Mouse (Mus musculus) testis, adult 2 months (tissue): ENCODE data around the gene Gfap. TPM values are rescaled to one million over a fixed set of nuclear protein-coding genes. Genes with fewer than 3 reads are reported as not detected.

Experiments used
- H3K27ac ChIP-seq: fragments of 200-500 bp; 2 replicates; pipeline ENCODE4 v1.5.1; 2012; ENCODE audit warnings: low read depth, low read length; ENCODE audit not compliant: control insufficient read depth, insufficient read depth
- H3K27me3 ChIP-seq: fragments of 200-500 bp; 2 replicates; pipeline ENCODE4 v1.6.1; 2012; ENCODE audit warnings: mild to moderate bottlenecking, low read length, moderate library complexity; ENCODE audit not compliant: control insufficient read depth, insufficient read depth
- H3K36me3 ChIP-seq: fragments of 200-500 bp; 2 replicates; pipeline ENCODE4 v1.6.1; 2012; ENCODE audit warnings: mild to moderate bottlenecking, low read length; ENCODE audit not compliant: control insufficient read depth, insufficient read depth
- H3K4me1 ChIP-seq: fragments of 200-500 bp; 2 replicates; pipeline ENCODE4 v1.6.1; 2012; ENCODE audit warnings: low read length; ENCODE audit not compliant: control insufficient read depth, insufficient read depth
- H3K4me3 ChIP-seq: fragments of 200-500 bp; 2 replicates; pipeline ENCODE4 v1.5.1; 2012; ENCODE audit warnings: low read depth, mild to moderate bottlenecking, low read length, moderate library complexity, mixed read lengths; ENCODE audit not compliant: control insufficient read depth
- CTCF ChIP-seq: fragments of 200-500 bp; IDR thresholded peaks from 2 replicates; pipeline ENCODE4 v1.5.1; 2012; ENCODE audit warnings: low read depth, mild to moderate bottlenecking, inconsistent platforms, low read length, moderate library complexity; ENCODE audit not compliant: control insufficient read depth, insufficient read depth, insufficient replicate concordance
- POLR2A ChIP-seq: fragments of 200-500 bp; IDR thresholded peaks from 2 replicates; pipeline ENCODE4 v1.6.1; 2012; ENCODE audit warnings: low read depth, mild to moderate bottlenecking, inconsistent platforms, low read length, moderate library complexity; ENCODE audit not compliant: control insufficient read depth
- polyA plus RNA-seq: library from polyadenylated mRNA; depleted of rRNA; stranded (reverse); fragments of >200 nt; gene quantifications from 2 replicates; pipeline ENCODE4 v1.2.3, GENCODE M21; 2012; rRNA removed

The Gfap gene
- 0.32 and 0.62 TPM in 2 replicates for polyA plus RNA-seq

DNA sequence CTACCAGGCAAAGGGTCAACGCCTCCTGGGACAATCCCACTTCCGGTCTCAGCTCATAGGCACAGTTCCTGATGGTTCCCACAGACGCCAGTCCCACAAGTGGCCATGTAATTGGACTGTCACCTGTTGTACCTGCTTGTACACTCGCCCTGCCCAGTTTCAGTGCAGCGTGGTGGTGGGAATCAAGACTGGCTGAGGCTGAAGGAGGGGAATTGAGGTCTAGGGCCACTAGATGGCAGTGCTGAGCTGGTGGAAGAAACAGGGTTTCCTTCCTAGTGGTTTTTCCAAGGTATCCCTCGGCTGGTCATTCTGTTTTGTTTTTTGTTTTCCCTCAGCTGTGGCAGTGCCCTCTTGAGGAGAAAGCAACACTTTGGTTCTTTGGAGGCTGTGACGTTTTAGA lies at the start of gene Gfap:
Gfap (minus strand) TSS at position 150 of the 400 bp plus-strand sequence.
- Histone ChIP-seq H3K4me1 (0 out of 2 replicates have a peak, but pooled peaks cover 2% of the 10 kb centered on the region), H3K4me3 (no peak within 1 kb of the TSS), H3K27me3 (no peaks in the 10 kb centered on the region), H3K27ac (no peak within 1 kb of the TSS), H3K36me3 (no peaks in the 10 kb centered on the region)
- TF ChIP-seq POLR2A, result no peak
- peak; percentile 84; the same call in 1 of the 2 replicates for TF ChIP-seq CTCF

DNA sequence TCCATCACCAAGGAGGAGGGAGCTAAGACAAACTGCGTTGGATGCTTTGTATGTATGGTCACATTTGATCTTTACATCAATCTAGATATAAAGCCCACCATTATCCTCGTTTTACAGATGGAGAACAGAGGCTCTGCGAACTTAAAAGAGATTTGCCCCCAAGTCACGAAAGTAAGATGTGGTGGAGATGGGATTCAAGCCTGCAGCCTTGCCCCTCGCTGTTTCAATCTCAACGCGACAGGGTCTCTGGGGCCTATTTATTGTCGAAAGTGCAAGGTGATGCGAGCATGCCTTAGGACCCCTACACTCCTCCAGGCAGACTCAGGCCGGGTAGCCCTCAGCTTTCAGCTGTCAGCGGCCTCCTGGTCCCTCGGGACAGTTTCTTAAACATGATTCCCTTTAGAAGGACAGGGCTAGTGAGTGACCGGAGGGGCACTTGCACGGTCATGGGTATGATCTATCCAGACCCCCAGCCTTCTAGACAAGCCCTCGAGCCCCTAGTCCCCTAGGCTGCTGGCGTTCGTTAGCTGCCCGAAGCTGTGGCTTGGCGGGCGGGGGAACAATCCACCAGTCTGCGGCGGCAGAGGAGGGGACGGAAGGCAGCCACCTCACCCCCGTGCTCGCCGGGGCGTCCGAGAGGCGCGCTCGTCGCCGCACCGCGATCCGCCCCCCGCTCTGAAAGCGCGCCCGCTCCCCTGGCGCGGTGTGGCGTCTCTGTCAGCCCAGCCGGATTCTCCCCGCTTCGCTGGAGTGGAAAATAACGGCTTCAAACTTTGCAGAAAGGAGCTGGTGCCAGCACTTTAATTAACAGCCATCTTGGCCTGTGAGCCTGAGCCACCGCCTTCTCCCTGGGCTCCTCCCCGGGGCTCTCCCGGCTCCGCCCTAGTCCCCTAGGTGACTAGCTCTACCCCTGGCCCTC lies 47.6 kb upstream of the Gfap start:
- Histone ChIP-seq H3K27me3 (no peaks in the 10 kb centered on the region; the same call in none of the 2 replicates), H3K4me3 (peak overlapping the region; percentile 43), H3K4me1 (peaks cover 16% of the 10 kb centered on the region), H3K36me3 (no peaks in the 10 kb centered on the region), H3K27ac (no peak overlapping the region)
- no peak for TF ChIP-seq CTCF
- no peak for TF ChIP-seq POLR2A

GRCm38 (mm10) chr11:102946992-102947343 lies 46.3 kb upstream of the Gfap start:
- Histone ChIP-seq H3K4me1 (peaks cover 16% of the 10 kb centered on the region), H3K27ac (no peak overlapping the region), H3K27me3 (no peaks in the 10 kb centered on the region; the same call in none of the 2 replicates), H3K36me3 (no peaks in the 10 kb centered on the region), H3K4me3 (peak overlapping the region; percentile 30; the same call in 1 of the 2 replicates)
- TF ChIP-seq POLR2A, result no peak
- no peak for TF ChIP-seq CTCF

- no peaks in the 10 kb centered on the region; the same call in none of the 2 replicates for H3K27me3 ChIP-seq
- H3K4me1 ChIP-seq, result peaks cover 16% of the 10 kb centered on the region
- H3K4me3 ChIP-seq, result peak within 1 kb of the TSS; percentile 30
- no peak within 1 kb of the TSS for H3K27ac ChIP-seq
- no peak for TF ChIP-seq POLR2A
- H3K36me3 ChIP-seq, result no peaks in the 10 kb centered on the region
These were observed 45.7 kb upstream of the Gfap start, which contains the start of gene C1ql1 for GRCm38 (mm10) chr11:102946265-102946991. C1ql1 (minus strand) TSS chr11:102946688.

GRCm38 (mm10) chr11:102945306-102946264 lies 44.9 kb upstream of the Gfap start:
- TF ChIP-seq CTCF, result no peak
- TF ChIP-seq POLR2A, result no peak
- Histone ChIP-seq H3K36me3 (no peaks in the 10 kb centered on the region), H3K27ac (no peak overlapping the region), H3K4me1 (peaks cover 16% of the 10 kb centered on the region), H3K27me3 (no peaks in the 10 kb centered on the region; the same call in none of the 2 replicates), H3K4me3 (peak overlapping the region; percentile 2)

GRCm38 (mm10) chr11:102941236-102941635 lies 40.5 kb upstream of the Gfap start:
- H3K27me3 ChIP-seq, result no peaks in the 10 kb centered on the region; the same call in 1 of the 2 replicates
- H3K27ac ChIP-seq, result no peak overlapping the region
- peaks cover 11% of the 10 kb centered on the region for H3K4me1 ChIP-seq
- H3K4me3 ChIP-seq, result no peak overlapping the region
- no peaks in the 10 kb centered on the region for H3K36me3 ChIP-seq
- TF ChIP-seq POLR2A, result no peak
- no peak for TF ChIP-seq CTCF
